Mouse (Mus musculus): ENCODE measurements around the gene 1700057G04Rik. TPM values are rescaled to one million over a fixed set of nuclear protein-coding genes. Genes with fewer than 3 reads are reported as not detected.

The 1700057G04Rik gene
- total and polyA plus RNA-seq, 3 experiments, result 0.22 TPM; not detected in 2

GRCm38 (mm10) chr9:92374705-92375199 is 65.6 kb downstream of the 1700057G04Rik start:
- H3K27me3 ChIP-seq (ENCODE audit: insufficient read depth, low read length), result no peaks in the 10 kb centered on the region
- no peaks in the 10 kb centered on the region for H3K36me3 ChIP-seq (replicated peaks)
- no peak overlapping the region for H3K4me3 ChIP-seq (ENCODE audit: low read depth, low read length)
- TF ChIP-seq CTCF (IDR thresholded peaks at IDR 0.05; ENCODE audit: low read depth, low read length) (no peak), POLR2AphosphoS5 (IDR thresholded peaks at IDR 0.05; ENCODE audit: insufficient replicate concordance, low read depth, low read length) (no peak), GATA1 (IDR thresholded peaks at IDR 0.05; ENCODE audit: borderline replicate concordance, low read length) (no peak), GATA2 (IDR thresholded peaks at IDR 0.05; ENCODE audit: borderline replicate concordance, low read depth, low read length) (no peak), TAL1 (conservative IDR thresholded peaks at IDR 0.05; ENCODE audit: low read depth, low read length) (no peak)
- no peak for DNase-seq (ENCODE audit: low spot score)
- H3K9me3 ChIP-seq (replicated peaks), result no peaks in the 10 kb centered on the region
- H3K4me1 ChIP-seq (ENCODE audit: insufficient read depth, low read depth, low read length), result peaks cover 15% of the 10 kb centered on the region
- peak; percentile 58 for ATAC-seq (ENCODE audit: extremely low read depth, insufficient number of reproducible peaks, low FRiP score, poor library complexity, severe bottlenecking)

- TF ChIP-seq TAL1 (conservative IDR thresholded peaks at IDR 0.05; ENCODE audit: low read depth, low read length) (no peak), GATA1 (IDR thresholded peaks at IDR 0.05; ENCODE audit: borderline replicate concordance, low read length) (no peak), CTCF (IDR thresholded peaks at IDR 0.05; ENCODE audit: low read depth, low read length) (no peak)
- Histone ChIP-seq H3K27me3 (ENCODE audit: insufficient read depth, low read length) (no peaks in the 10 kb centered on the region), H3K4me1 (ENCODE audit: insufficient read depth, low read depth, low read length) (peaks cover 15% of the 10 kb centered on the region), H3K9me3 (replicated peaks) (no peaks in the 10 kb centered on the region), H3K36me3 (replicated peaks) (no peaks in the 10 kb centered on the region), H3K4me3 (ENCODE audit: low read depth, low read length) (no peak overlapping the region)
- DNase-seq (ENCODE audit: low spot score), result no peak
- no peak; the same call in 1 of the 2 replicates for ATAC-seq (ENCODE audit: extremely low read depth, insufficient number of reproducible peaks, low FRiP score, poor library complexity, severe bottlenecking)
These were observed 66.2 kb downstream of the 1700057G04Rik start for GRCm38 (mm10) chr9:92375378-92375777.

GRCm38 (mm10) chr9:92377967-92378366 is 68.8 kb downstream of the 1700057G04Rik start:
- ATAC-seq (ENCODE audit: extremely low read depth, insufficient number of reproducible peaks, low FRiP score, poor library complexity, severe bottlenecking) (no peak), DNase-seq (ENCODE audit: low spot score) (no peak)
- TF ChIP-seq CTCF (IDR thresholded peaks at IDR 0.05; ENCODE audit: low read depth, low read length), result no peak
- TF ChIP-seq GATA1 (IDR thresholded peaks at IDR 0.05; ENCODE audit: borderline replicate concordance, low read length), result no peak
- TF ChIP-seq TAL1 (conservative IDR thresholded peaks at IDR 0.05; ENCODE audit: low read depth, low read length), result no peak
- TF ChIP-seq GATA2 (IDR thresholded peaks at IDR 0.05; ENCODE audit: borderline replicate concordance, low read depth, low read length), result no peak
- no peak for TF ChIP-seq POLR2AphosphoS5 (IDR thresholded peaks at IDR 0.05; ENCODE audit: insufficient replicate concordance, low read depth, low read length)
- no peaks in the 10 kb centered on the region for H3K27me3 ChIP-seq (ENCODE audit: insufficient read depth, low read length)
- no peaks in the 10 kb centered on the region for H3K36me3 ChIP-seq (replicated peaks)
- no peak overlapping the region for H3K4me3 ChIP-seq (ENCODE audit: low read depth, low read length)
- H3K9me3 ChIP-seq (replicated peaks), result no peaks in the 10 kb centered on the region
- H3K4me1 ChIP-seq (ENCODE audit: insufficient read depth, low read depth, low read length), result peaks cover 15% of the 10 kb centered on the region

- ATAC-seq (ENCODE audit: extremely low read depth, insufficient number of reproducible peaks, low FRiP score, poor library complexity, severe bottlenecking), result no peak
- TF ChIP-seq CTCF (IDR thresholded peaks at IDR 0.05; ENCODE audit: low read depth, low read length) (no peak), TAL1 (conservative IDR thresholded peaks at IDR 0.05; ENCODE audit: low read depth, low read length) (no peak), GATA1 (IDR thresholded peaks at IDR 0.05; ENCODE audit: borderline replicate concordance, low read length) (no peak), GATA2 (IDR thresholded peaks at IDR 0.05; ENCODE audit: borderline replicate concordance, low read depth, low read length) (no peak), POLR2AphosphoS5 (IDR thresholded peaks at IDR 0.05; ENCODE audit: insufficient replicate concordance, low read depth, low read length) (no peak)
- no peak for DNase-seq (ENCODE audit: low spot score)
- Histone ChIP-seq H3K4me3 (ENCODE audit: low read depth, low read length) (no peak overlapping the region), H3K9me3 (replicated peaks) (no peaks in the 10 kb centered on the region), H3K27me3 (ENCODE audit: insufficient read depth, low read length) (no peaks in the 10 kb centered on the region), H3K4me1 (ENCODE audit: insufficient read depth, low read depth, low read length) (peaks cover 11% of the 10 kb centered on the region), H3K36me3 (replicated peaks) (no peaks in the 10 kb centered on the region)
These were observed 70.1 kb downstream of the 1700057G04Rik start for GRCm38 (mm10) chr9:92379240-92379639.

- Histone ChIP-seq H3K27me3 (ENCODE audit: insufficient read depth, low read length) (no peaks in the 10 kb centered on the region), H3K36me3 (replicated peaks) (no peaks in the 10 kb centered on the region), H3K4me3 (ENCODE audit: low read depth, low read length) (no peak overlapping the region), H3K9me3 (replicated peaks) (no peaks in the 10 kb centered on the region), H3K4me1 (ENCODE audit: insufficient read depth, low read depth, low read length) (no peaks in the 10 kb centered on the region)
- DNase-seq (ENCODE audit: low spot score) (no peak), ATAC-seq (ENCODE audit: extremely low read depth, insufficient number of reproducible peaks, low FRiP score, poor library complexity, severe bottlenecking) (no peak)
- TF ChIP-seq GATA2 (IDR thresholded peaks at IDR 0.05; ENCODE audit: borderline replicate concordance, low read depth, low read length) (no peak), TAL1 (conservative IDR thresholded peaks at IDR 0.05; ENCODE audit: low read depth, low read length) (no peak), CTCF (IDR thresholded peaks at IDR 0.05; ENCODE audit: low read depth, low read length) (no peak), GATA1 (IDR thresholded peaks at IDR 0.05; ENCODE audit: borderline replicate concordance, low read length) (no peak), POLR2AphosphoS5 (IDR thresholded peaks at IDR 0.05; ENCODE audit: insufficient replicate concordance, low read depth, low read length) (no peak)
These were observed 74.2 kb downstream of the 1700057G04Rik start for GRCm38 (mm10) chr9:92383415-92383814.

- DNase-seq (ENCODE audit: low spot score), result no peak
- no peak overlapping the region for H3K4me3 ChIP-seq (ENCODE audit: low read depth, low read length)
- no peaks in the 10 kb centered on the region for H3K9me3 ChIP-seq (replicated peaks)
- ATAC-seq (ENCODE audit: extremely low read depth, insufficient number of reproducible peaks, low FRiP score, poor library complexity, severe bottlenecking), result peak; percentile 30; the same call in 1 of the 2 replicates
- H3K4me1 ChIP-seq (ENCODE audit: insufficient read depth, low read depth, low read length), result no peaks in the 10 kb centered on the region
- H3K36me3 ChIP-seq (replicated peaks), result no peaks in the 10 kb centered on the region
- TF ChIP-seq CTCF (IDR thresholded peaks at IDR 0.05; ENCODE audit: low read depth, low read length), result no peak
- no peak for TF ChIP-seq GATA2 (IDR thresholded peaks at IDR 0.05; ENCODE audit: borderline replicate concordance, low read depth, low read length)
- TF ChIP-seq POLR2AphosphoS5 (IDR thresholded peaks at IDR 0.05; ENCODE audit: insufficient replicate concordance, low read depth, low read length), result no peak
- TF ChIP-seq TAL1 (conservative IDR thresholded peaks at IDR 0.05; ENCODE audit: low read depth, low read length), result no peak
- TF ChIP-seq GATA1 (IDR thresholded peaks at IDR 0.05; ENCODE audit: borderline replicate concordance, low read length), result no peak
- H3K27me3 ChIP-seq (ENCODE audit: insufficient read depth, low read length), result no peaks in the 10 kb centered on the region
These were observed 75.2 kb downstream of the 1700057G04Rik start for GRCm38 (mm10) chr9:92384401-92384800.
